Mouse (Mus musculus) forebrain, embryonic 15.5 days (tissue): ENCODE results near the gene Col8a1. TPM values are rescaled to one million over a fixed set of nuclear protein-coding genes. Genes with fewer than 3 reads are reported as not detected.
A peak's percentile ranks its signal among the peaks of the same experiment; 100 is the strongest.

ENCODE experiments used
- ATAC-seq: fragments of 200-750 bp; cut with Nextera tagmentation; replicated peaks from 2 replicates; pipeline ENCODE4 v1.8.0; 2017; ENCODE audit warnings: mild to moderate bottlenecking, moderate TSS enrichment, moderate library complexity
- H3K27ac ChIP-seq: fragments of 300-500 bp; sonication (generic); replicated peaks from 2 replicates; pipeline ENCODE4 v1.5.1; 2015; ENCODE audit warnings: mild to moderate bottlenecking, inconsistent platforms
- H3K27me3 ChIP-seq: fragments of 300-500 bp; sonication (generic); 2 replicates; pipeline ENCODE4 v1.6.1; 2015; ENCODE audit warnings: inconsistent platforms
- H3K36me3 ChIP-seq: fragments of 300-500 bp; sonication (generic); 2 replicates; pipeline ENCODE4 v1.6.1; 2015; ENCODE audit warnings: mild to moderate bottlenecking, inconsistent platforms
- H3K4me1 ChIP-seq: fragments of 300-500 bp; sonication (generic); 2 replicates; pipeline ENCODE4 v1.6.1; 2015; ENCODE audit warnings: inconsistent platforms
- H3K4me2 ChIP-seq: fragments of 300-500 bp; sonication (generic); replicated peaks from 2 replicates; pipeline ENCODE4 v1.6.1; 2015; ENCODE audit warnings: mild to moderate bottlenecking, inconsistent platforms
- H3K4me3 ChIP-seq: fragments of 300-500 bp; sonication (generic); 2 replicates; pipeline ENCODE4 v1.5.1; 2015; ENCODE audit warnings: mild to moderate bottlenecking, inconsistent platforms
- H3K9ac ChIP-seq: fragments of 300-500 bp; sonication (generic); replicated peaks from 2 replicates; pipeline ENCODE4 v1.6.1; 2015; ENCODE audit warnings: mild to moderate bottlenecking, inconsistent platforms
- H3K9me3 ChIP-seq: fragments of 300-500 bp; sonication (generic); 2 replicates; pipeline ENCODE4 v1.6.1; 2016; ENCODE audit warnings: inconsistent platforms
- WGBS: fragments of 180-500 bp; shearing (Covaris S2); methylation state at CpG from one replicate; pipeline ENCODE4 v1.1.7; 2015; ENCODE audit warnings: mixed read lengths; 5-methylcytosine and 5-hydroxymethylcytosine counted together
- polyA plus RNA-seq: library from polyadenylated mRNA; unstranded; fragments of >200 nt; fragmentation: Nextera tagmentation; extraction: Ambion mirVana; gene quantifications from 2 replicates; pipeline ENCODE4 v1.2.1, GENCODE M21; 2015

The Col8a1 gene
- polyA plus RNA-seq, 1 experiment from 2014 or later: 6.0 TPM

DNA sequence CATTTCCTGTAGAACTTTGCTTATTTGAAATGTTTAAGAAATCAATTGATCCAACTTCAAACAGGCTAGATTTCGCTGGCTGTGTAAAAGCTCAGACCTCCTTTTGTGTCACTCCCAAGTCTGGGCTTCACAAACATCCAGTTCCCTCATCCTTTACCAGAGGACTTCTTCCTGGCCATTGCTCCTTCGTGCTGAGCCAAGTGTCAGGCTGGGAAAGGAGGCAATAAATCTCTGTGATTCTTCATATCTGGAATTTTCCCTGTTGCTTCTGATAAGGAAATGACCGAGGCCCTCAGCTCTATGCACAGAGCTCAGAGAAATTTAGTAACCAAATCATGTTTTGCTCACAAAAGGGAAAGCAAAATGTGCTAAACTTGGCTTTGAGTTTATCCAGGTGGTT is 91.9 kb downstream of the Col8a1 start:
- Histone ChIP-seq H3K4me1 (no peaks in the 10 kb centered on the region), H3K4me3 (no peak overlapping the region), H3K36me3 (no peaks in the 10 kb centered on the region), H3K27ac (no peak overlapping the region), H3K4me2 (no peak overlapping the region), H3K27me3 (no peaks in the 10 kb centered on the region), H3K9me3 (no peaks in the 10 kb centered on the region), H3K9ac (no peak overlapping the region)
- ATAC-seq: no peak
- WGBS: 78% methylated on average over 3 of the region's 3 CpGs

DNA sequence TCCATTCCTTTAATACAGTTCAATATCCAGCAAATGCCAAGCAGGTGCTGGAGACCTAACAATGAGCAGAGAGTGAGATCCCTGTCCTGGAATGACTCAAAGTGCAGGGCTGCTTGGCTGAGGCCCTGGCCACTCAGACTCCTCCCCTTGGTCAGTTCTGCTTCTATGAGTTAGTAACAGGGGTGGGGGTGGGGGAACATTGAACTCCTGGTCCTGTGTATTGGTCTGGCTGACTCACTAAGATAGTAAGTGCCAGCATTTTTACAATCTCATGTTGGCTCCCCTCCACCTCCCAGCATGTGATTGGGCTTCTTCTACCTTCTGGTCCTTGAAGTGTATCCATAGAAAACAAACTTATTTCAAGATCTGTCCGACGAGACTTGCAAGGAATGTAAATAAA is 104.6 kb downstream of the Col8a1 start:
- Histone ChIP-seq H3K27me3 (no peaks in the 10 kb centered on the region), H3K36me3 (no peaks in the 10 kb centered on the region), H3K27ac (no peak overlapping the region), H3K4me3 (no peak overlapping the region), H3K9ac (no peak overlapping the region), H3K4me1 (no peaks in the 10 kb centered on the region), H3K4me2 (no peak overlapping the region), H3K9me3 (no peaks in the 10 kb centered on the region)
- no peak for ATAC-seq
- whole genome bisulfite sequencing: 81% methylated on average over 2 of the region's 2 CpGs

DNA sequence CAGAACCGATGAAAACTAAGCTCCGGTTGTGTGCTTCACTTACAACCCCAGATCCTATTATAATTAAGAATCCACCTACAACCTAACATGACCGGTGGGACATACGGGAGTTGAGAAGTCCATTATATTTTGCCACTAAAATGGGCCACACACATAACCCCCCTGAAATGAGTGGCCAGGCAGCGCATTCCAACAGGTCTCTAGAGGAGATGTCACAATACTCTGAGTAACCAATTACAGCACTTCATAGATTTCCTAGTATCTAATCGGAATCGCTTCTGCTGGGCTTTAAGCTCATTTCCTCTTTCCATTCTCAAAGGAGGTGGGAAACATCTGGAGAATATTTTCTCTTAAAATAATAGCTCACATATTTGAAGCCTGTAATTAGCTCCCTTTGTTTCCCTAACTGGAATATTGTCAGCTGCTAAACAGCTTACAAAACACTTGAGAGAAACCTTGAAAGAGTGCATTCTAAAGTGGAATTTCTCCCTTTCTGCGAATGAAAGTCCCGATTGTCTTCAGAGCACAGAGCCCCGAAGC is 113.1 kb downstream of the Col8a1 start:
- no peak for ATAC-seq
- Histone ChIP-seq H3K27me3 (no peaks in the 10 kb centered on the region), H3K4me3 (no peak overlapping the region), H3K27ac (no peak overlapping the region), H3K4me1 (no peaks in the 10 kb centered on the region), H3K36me3 (no peaks in the 10 kb centered on the region), H3K4me2 (no peak overlapping the region), H3K9me3 (no peaks in the 10 kb centered on the region), H3K9ac (no peak overlapping the region)
- WGBS: 65% methylated on average over 10 of the region's 10 CpGs

DNA sequence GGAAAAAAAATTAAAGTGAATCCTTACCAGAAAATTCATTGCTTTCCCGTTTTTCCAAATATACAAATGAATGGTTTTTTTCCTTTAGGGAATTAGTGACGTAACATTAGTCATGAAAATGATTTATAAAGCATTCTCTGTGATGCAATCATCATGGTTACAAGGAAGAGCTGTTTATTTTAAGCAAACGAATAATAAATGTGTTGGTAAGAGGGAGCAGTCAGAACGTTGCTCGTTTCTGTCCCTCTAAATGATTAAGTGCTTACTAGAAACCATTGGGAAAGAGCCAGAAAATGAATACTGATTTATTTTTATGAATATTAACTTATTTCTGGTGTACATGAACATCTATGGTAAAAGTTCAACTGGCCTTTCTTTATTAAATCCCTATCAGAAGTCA is 119.8 kb downstream of the Col8a1 start:
- no peaks in the 10 kb centered on the region for H3K36me3 ChIP-seq
- no peak overlapping the region for H3K4me2 ChIP-seq
- H3K4me3 ChIP-seq: no peak overlapping the region
- no peaks in the 10 kb centered on the region for H3K4me1 ChIP-seq
- H3K9ac ChIP-seq: no peak overlapping the region
- ATAC-seq: no peak
- 75% methylated on average over 5 of the region's 5 CpGs for WGBS
- H3K27ac ChIP-seq: no peak overlapping the region
- H3K9me3 ChIP-seq: no peaks in the 10 kb centered on the region
- no peaks in the 10 kb centered on the region for H3K27me3 ChIP-seq

DNA sequence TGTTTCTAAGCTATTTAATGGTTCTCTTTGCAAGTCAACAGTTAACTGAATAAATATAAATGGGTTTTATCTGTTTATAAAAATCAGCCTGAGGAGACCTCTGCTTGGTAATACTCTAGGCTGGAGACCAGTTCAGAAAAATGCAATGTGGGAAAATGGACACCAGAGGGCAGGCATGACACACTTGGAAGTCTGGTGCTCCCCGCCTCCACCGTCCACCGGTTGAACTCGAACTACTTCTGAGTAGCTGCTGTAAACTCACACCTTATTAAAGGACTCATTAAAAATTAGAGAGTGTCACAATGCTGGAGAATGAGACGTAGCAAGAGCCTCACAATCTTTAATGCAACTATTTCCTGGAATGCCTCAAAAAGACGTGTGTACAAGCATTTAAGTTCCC is 120.3 kb downstream of the Col8a1 start:
- Histone ChIP-seq H3K9ac (no peak overlapping the region), H3K9me3 (no peaks in the 10 kb centered on the region), H3K27me3 (no peaks in the 10 kb centered on the region), H3K4me1 (no peaks in the 10 kb centered on the region), H3K36me3 (no peaks in the 10 kb centered on the region), H3K27ac (no peak overlapping the region), H3K4me3 (no peak overlapping the region), H3K4me2 (no peak overlapping the region)
- 9% methylated on average over 6 of the region's 6 CpGs for WGBS
- peak; percentile 68 for ATAC-seq

DNA sequence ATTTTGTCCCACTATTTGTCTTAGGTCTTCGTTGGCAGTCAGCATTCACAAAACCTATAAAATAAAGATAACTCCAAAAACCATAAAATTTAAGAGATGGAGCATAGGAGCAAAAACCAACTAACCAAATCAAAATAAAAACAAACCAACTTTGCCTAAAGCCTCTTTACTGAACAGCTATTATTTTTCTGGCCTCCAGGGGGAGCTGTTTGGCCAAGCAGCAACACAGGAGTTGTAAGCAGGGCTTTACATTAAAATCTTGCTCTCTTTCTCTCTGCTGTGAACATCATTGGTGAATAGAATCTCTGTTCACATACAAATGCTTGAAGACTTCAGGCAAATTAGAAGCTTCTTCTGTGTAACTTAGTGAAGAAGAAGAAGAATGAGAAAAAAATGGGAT is 142.8 kb downstream of the Col8a1 start:
- H3K4me3 ChIP-seq: no peak overlapping the region
- H3K27ac ChIP-seq: no peak overlapping the region
- WGBS: 0% methylated on average over 1 of the region's 1 CpGs
- no peak overlapping the region for H3K4me2 ChIP-seq
- no peaks in the 10 kb centered on the region for H3K27me3 ChIP-seq
- H3K9ac ChIP-seq: no peak overlapping the region
- H3K9me3 ChIP-seq: no peaks in the 10 kb centered on the region
- no peak for ATAC-seq
- H3K4me1 ChIP-seq: peaks cover 5% of the 10 kb centered on the region; the same call in 1 of the 2 replicates
- H3K36me3 ChIP-seq: no peaks in the 10 kb centered on the region

DNA sequence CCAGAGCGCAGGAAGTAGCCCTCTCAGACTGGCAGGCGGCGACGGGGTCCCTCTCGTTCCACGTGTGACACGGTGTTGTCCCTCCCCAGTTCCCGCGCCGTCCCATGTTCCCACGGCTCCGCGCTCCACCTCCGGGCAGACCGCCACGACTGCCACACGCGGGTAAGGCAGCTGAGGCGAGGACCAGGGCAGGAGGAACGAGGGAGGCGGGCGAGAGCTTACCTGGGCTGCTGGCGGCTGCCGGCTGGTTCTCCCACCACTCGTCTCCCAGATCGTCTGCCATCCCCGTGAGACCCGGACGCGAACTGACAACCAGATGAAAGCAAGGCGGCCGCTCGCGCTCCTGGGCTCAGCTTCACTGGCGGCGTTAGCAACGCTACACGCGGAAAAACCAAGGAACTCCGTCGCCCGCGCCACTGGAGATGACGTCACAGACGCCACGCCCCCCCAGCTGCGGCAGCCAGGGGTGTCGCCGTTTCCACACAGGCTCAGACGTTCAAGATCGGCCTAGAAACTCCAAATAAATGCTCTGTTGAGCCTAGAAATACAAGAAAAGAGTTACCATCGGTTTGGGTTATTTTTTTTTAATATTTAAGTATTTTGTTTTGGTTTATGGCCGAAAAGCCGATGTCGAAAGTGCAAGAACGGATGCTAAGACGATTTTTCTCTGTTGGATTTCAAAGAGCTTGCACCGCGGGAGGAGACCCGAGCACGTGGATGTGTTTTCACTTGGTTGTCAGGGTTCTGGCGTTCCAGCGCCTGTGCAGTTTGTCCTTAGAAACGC is 147.9 kb downstream of the Col8a1 start, which contains the start of gene Cmss1:
Cmss1 (minus strand) TSS at position 421 of the 784 bp plus-strand sequence.
- H3K27me3 ChIP-seq: no peaks in the 10 kb centered on the region
- peak within 1 kb of the TSS; percentile 77 for H3K27ac ChIP-seq
- H3K4me2 ChIP-seq: peak within 1 kb of the TSS; percentile 78
- H3K36me3 ChIP-seq: no peaks in the 10 kb centered on the region
- H3K9me3 ChIP-seq: no peaks in the 10 kb centered on the region
- under 1% methylated on average over 64 of the region's 64 CpGs for WGBS
- peaks cover 13% of the 10 kb centered on the region for H3K4me1 ChIP-seq
- H3K9ac ChIP-seq: peak within 1 kb of the TSS; percentile 56
- H3K4me3 ChIP-seq: peak within 1 kb of the TSS; percentile 66
- peak; percentile 94 for ATAC-seq

DNA sequence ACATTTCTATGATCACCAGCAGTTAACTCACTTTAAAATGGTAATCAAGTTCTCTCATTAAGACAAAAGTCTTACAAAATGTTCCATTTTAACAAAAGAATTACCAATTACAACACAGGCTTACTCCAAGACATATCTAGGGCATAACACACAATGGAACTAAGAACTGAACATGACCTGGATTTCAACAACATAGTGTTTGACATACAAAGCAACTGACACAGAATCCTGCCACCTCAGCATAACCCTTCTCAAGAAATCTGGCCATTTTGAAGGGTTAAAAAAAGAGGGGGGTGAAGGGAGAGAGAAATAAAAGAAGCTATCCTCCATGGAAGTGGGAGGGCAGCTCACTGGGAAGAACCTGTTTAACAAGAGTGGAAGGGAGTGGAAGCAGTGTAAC is 153.5 kb downstream of the Col8a1 start:
- H3K27me3 ChIP-seq: no peaks in the 10 kb centered on the region

DNA sequence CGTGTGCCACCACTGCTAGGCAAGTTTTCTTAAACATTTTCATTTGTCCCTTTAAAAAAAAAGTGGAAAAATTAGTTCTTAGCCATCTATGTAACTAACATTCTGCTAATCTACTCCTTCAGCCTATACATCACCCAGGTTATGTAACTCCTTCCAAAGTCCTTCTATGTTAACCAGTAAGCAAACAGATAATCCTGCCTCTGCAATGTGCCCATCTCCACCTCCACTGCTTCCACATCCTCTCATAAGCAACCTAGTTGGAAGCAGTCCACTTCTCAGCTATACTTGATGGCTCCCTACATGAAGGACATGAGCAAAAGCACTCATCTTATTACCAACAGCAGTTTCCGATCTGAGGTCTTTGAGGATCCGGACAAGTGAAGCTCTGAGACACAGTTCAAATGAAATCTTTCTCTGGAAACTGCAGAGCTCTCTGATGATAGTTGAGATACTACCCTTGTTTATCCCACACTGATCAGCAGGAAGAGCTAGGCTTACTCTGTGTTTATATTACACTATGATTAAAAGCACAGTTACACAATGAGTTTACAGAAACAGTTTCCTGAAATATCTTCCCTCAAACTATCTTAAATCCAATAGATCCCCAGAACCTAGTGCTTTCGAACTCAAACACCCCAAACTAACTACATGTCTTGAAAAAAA is 157.1 kb downstream of the Col8a1 start:
- Histone ChIP-seq H3K4me3 (no peak overlapping the region), H3K27me3 (no peaks in the 10 kb centered on the region), H3K9me3 (no peaks in the 10 kb centered on the region), H3K9ac (no peak overlapping the region), H3K4me2 (no peak overlapping the region), H3K4me1 (no peaks in the 10 kb centered on the region), H3K27ac (no peak overlapping the region), H3K36me3 (no peaks in the 10 kb centered on the region)
- ATAC-seq: no peak
- WGBS: 90% methylated on average over 4 of the region's 4 CpGs

More for the DNA sequence above, 153.5 kb downstream of the Col8a1 start:
- Histone ChIP-seq H3K4me3 (no peak overlapping the region), H3K4me1 (peaks cover 6% of the 10 kb centered on the region), H3K4me2 (no peak overlapping the region), H3K27ac (no peak overlapping the region), H3K9ac (no peak overlapping the region), H3K36me3 (no peaks in the 10 kb centered on the region), H3K9me3 (no peaks in the 10 kb centered on the region)
- no peak for ATAC-seq

DNA sequence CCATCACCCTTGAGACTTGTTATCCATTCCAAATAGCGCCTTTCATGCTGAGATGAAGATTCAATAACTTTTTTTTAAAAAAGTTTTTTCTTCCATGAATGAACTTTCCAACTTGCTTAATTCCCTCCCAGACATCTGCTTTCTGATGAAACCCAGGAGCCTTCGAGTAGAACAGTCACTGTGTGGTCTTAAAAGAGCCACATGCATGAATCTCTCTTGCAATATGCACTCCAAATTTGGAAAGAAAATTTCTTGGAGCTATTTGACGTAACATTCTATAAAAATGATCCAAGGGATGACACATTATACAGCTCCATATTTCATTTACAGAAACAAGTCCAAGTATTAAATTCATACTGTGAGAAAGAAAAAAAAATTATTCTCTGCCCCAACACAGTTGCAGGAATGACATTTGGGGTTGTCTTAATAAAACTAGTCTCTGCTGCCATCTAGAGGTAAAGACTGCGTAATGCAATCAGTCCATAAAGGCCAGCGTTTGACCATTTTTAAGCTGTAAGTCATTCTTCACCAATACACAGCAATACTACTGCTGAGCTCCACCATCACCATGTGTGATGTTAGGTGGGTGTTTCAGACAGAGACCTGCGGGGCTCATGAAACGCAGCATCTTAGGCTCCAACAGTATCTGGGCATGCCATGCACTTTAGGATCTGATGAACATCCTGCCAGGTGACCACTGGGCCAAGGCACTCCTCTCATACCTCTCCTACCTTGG is 160.9 kb downstream of the Col8a1 start:
- Histone ChIP-seq H3K36me3 (no peaks in the 10 kb centered on the region), H3K27me3 (no peaks in the 10 kb centered on the region), H3K4me1 (no peaks in the 10 kb centered on the region), H3K4me2 (no peak overlapping the region), H3K9ac (no peak overlapping the region), H3K4me3 (no peak overlapping the region), H3K27ac (no peak overlapping the region), H3K9me3 (no peaks in the 10 kb centered on the region)
- peak; percentile 77 for ATAC-seq
- WGBS: 41% methylated on average over 7 of the region's 7 CpGs

DNA sequence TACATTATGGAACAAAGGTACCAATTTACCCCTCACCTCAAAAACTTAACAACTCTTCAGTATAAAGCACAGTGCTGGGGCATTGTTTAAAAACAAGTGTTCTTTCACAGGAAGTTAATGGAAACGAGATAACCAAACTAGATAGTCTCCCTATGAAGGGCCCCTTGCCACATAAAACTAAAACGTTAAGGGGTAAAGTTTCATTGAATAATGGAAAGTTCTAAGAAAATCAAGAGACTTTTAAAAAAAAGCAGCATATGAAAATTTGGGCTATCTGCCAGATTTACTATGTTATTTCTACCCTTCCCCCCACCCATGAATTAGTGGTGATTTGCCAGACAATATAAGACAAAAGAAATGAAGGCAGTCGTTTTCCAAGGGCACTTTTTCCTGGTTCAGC is 169.3 kb downstream of the Col8a1 start:
- ATAC-seq: no peak
- H3K27ac ChIP-seq: no peak overlapping the region
- H3K4me3 ChIP-seq: no peak overlapping the region
- no peaks in the 10 kb centered on the region for H3K36me3 ChIP-seq
- no peaks in the 10 kb centered on the region for H3K4me1 ChIP-seq
- WGBS: 44% methylated on average over 3 of the region's 3 CpGs
- H3K4me2 ChIP-seq: no peak overlapping the region
- no peak overlapping the region for H3K9ac ChIP-seq
- no peaks in the 10 kb centered on the region for H3K9me3 ChIP-seq
- no peaks in the 10 kb centered on the region for H3K27me3 ChIP-seq

DNA sequence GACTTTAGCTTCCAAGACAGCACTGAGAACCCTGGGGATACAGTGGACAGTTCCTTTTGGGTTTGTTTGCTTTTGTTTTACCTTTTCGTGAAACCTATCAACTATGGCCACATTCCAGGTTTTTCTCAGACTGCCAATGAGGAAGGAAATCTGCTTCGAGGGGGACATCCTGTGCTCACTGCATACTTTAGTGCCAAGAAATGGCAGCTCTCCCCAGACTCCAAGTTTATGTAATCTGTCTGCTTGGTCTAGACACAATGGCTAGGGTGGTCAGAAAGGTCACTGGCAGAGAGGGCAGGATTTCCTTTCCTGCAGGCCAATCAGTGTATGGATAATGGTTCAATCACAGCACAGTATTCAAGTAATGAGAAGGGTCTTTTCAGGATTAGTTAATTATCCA is 172.5 kb downstream of the Col8a1 start:
- no peak overlapping the region for H3K27ac ChIP-seq
- H3K9ac ChIP-seq: no peak overlapping the region
- no peak overlapping the region for H3K4me3 ChIP-seq
- H3K36me3 ChIP-seq: no peaks in the 10 kb centered on the region
- H3K4me1 ChIP-seq: no peaks in the 10 kb centered on the region
- H3K27me3 ChIP-seq: no peaks in the 10 kb centered on the region
- no peaks in the 10 kb centered on the region for H3K9me3 ChIP-seq
- ATAC-seq: no peak
- whole genome bisulfite sequencing: 76% methylated on average over 2 of the region's 2 CpGs
- no peak overlapping the region for H3K4me2 ChIP-seq
